Mouse (Mus musculus) ES-CJ7 (cell line): ENCODE data around the gene Gm12166.

Experiments used
- DNase-seq: peaks from one replicate; pipeline ENCODE4 v3.0.0; 2011; ENCODE audit warnings: low read depth, low spot score

Gene Gm12166

DNA sequence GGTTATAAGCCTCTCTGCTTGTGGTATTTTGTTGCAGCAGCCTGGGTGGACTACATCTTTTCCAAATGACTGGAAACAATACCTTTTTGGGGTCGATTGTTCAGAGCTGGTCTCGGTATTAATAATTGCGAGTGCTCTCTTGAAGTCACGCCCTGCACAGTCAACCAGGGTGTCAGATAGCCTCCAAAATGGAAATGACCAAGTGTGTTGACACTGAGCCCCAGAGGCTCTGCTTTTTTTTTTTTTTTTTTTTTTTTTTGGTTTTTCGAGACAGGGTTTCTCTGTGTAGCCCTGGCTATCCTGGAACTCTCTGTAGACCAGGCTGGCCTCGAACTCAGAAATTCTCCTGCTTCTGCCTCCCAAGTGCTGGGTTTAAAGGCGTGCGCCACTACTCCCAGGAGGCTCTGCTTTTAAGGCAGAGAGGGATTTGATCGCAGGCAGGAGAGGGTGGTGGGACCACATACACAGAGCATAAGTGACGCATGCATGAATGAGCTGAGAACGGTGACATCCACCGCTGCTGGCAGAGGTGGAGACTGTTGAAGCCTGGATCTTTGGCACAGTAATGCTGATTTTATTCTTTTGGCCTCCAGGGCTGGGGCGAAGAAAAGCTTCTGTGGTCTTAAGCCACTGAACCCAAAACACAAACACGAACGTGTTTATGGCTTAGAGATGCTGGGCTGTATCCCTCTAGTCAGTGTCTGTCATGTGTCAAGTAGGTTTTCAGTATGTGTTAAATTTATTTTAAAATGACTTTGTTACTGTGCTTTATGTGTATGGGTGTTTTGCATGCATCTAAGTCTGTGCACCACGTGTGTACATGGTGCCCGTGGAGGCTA lies 21.9 kb upstream of the Gm12166 start:
- DNase-seq = no peak

GRCm38 (mm10) chr11:46073061-46073849 lies 21.1 kb upstream of the Gm12166 start:
- DNase-seq = no peak

GRCm38 (mm10) chr11:46072466-46073060 lies 20.4 kb upstream of the Gm12166 start:
- DNase-seq = no peak

DNA sequence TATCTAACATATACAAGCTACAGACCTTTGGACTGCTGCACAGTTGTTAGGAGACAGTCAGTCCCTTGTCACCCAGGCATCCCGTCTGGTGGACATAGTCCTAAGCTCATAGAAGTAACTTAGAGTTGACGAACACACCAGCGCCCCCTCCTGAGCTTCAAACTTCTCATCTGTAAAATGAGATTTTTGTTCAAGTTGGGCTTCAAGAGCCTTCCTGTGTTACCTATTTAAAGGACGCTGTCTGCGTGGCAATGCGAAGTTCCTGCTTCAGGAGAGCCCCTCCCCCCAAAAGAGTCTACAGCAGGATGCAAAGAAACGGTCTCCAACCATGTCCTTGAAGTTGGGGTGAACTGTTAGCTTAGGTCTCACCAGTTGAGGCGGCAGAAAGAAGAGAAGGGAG lies 18.7 kb upstream of the Gm12166 start:
- peak; percentile 60 for DNase-seq

GRCm38 (mm10) chr11:46070161-46070560 lies 18.0 kb upstream of the Gm12166 start:
- DNase-seq = no peak

DNA sequence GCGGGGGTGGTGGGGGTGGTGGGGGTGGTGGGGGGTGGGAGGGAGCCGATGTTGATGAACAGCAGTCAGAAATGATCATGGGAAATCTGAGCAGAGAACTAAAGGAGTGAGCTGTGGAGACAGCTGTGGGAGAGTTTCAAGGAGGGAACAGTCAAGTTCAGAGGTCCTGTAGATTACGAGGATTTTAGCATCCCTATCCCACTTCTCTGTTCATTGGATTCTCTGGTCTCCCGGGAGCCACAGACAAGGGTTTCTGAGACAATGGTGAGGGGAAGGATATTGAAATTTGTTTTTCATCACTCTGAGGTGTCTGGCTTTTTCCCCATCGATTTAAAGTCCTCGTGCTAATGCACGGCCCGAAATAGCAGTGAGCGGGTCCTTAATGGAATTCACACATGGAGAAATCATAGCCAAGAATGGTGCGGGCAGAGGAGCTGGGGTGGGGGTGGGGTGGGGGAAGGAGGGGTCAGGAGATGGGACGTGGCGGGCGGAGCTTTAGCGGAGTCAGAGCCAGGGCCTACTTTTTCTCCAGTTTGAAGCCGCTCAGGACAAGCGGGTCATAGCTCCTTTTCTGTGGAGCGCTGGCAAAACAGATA lies 17.4 kb upstream of the Gm12166 start:
- DNase-seq = peak; percentile 52

- DNase-seq = peak; percentile 94
Observed at GRCm38 (mm10) chr11:46068756-46069407, 16.8 kb upstream of the Gm12166 start.

DNA sequence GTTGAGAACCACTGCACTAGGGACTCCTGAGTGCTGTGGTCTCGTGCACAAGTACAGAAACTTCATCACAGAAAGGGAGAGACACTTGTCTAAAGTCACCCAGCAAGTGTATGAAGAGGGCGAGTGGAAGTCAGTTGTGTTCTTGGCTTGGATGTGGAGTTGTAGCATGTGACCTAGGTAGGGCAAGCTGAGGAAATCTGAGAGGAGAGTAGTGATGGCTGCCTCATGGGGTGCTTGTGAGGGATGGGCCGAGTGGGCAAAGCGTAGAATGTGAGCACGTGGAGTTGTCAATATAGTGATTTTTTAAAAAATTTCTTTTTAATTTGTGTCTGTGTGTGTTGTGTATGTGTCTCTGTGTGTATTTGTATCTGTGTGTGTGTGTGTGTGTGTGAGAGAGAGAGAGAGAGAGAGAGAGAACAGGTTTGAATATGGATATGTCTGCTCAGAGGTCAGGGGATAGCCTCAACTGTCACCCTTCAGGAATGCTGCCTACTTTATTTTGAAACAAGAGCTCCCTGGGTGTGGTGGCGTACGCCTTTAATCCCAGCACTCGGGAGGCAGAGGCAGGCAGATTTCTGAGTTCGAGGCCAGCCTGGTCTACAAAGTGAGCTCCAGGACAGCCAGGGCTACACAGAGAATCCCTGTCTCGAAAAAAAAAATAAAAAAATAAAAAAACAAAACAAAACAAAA lies 15.4 kb upstream of the Gm12166 start:
- DNase-seq = peak; percentile 65

- peak; percentile 47 for DNase-seq
Observed at GRCm38 (mm10) chr11:46065201-46066011, 13.3 kb upstream of the Gm12166 start.

- DNase-seq = no peak
Observed at GRCm38 (mm10) chr11:46064767-46065166, 12.6 kb upstream of the Gm12166 start.

DNA sequence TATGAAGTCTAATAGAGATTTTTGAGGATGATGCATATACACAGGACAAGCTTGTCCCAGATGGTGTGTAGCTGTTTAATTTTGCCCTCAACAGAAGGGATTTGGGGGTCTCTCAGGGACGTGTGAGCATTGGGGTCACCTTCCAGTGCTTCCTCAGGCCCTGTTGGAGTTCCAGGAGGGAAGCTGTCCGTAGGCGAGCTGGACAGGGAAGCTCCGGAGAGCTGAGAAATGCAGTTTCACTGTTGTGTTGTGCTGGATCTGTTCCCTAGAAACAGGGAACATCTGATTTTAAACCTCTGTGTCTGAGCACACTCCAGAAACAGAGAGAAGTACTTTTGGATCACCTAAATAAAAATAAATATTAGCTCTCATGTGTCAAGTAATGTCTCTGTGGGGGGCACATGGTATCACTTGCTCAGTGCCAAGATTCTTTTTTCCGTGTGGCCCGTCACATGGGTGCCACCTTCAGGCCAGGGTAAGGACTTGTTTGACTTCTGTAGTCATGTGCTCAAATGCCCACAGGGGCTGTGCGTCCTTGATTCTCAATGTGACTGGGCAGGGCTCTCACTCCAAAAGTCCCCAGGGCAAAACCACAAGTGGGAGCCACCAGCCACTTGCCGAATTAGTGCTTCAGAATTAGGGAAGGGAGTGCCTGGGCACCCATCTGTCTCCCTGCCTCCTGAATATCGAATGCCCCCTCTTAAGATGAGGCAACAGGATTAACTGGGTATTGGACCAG lies 11.0 kb upstream of the Gm12166 start:
- peak; percentile 88 for DNase-seq

GRCm38 (mm10) chr11:46062569-46062968 lies 10.4 kb upstream of the Gm12166 start:
- DNase-seq = no peak

DNA sequence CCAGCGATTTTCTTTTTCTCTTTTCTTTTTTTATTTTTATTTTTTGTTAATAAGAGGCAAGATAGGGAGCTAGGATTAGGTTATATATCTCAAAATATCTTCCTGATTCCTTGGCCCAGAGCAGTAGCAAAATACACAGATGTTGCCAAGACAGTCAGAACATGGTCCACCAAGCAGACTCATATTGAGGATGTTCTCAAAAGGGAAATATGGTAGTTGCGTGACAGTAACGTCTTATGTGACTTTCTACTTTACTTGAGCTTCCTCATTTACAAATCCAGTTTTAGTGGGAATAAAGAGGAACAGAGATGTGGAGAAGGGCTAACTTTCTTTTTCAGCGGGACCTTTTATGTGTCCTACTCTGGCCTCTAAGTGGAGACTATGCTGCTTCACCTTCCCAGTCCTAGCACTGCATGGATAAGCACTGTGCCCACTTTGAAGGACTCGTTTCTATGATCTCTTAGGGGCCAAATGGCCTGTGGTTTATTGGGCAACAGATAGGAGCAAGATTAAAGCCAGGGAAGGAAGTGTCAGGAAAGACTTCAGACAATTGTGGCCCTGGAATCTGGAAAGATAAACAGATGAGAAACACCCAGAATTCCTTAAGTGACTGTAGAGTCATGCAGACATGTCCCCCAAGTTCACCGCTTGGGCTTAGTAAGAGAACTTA lies 9.8 kb upstream of the Gm12166 start:
- no peak for DNase-seq

DNA sequence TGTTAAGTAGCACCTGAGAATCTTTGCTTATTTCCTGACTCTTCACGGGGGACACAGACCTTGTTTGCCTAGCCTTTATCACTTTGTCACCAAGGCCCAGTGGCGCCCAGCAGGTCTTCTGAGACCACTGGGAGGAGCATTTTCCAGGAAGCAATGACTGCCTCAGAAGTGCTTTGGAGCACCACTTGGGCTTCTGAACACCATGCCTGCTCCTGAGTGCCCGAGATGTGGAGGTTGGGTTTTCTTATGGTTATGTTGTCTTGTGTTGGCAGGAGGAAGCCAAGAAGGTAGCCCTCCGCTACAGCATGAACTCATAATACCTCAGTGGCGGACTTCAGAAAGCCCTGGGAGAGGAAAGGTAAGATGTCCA lies 8.5 kb upstream of the Gm12166 start:
- no peak for DNase-seq

DNA sequence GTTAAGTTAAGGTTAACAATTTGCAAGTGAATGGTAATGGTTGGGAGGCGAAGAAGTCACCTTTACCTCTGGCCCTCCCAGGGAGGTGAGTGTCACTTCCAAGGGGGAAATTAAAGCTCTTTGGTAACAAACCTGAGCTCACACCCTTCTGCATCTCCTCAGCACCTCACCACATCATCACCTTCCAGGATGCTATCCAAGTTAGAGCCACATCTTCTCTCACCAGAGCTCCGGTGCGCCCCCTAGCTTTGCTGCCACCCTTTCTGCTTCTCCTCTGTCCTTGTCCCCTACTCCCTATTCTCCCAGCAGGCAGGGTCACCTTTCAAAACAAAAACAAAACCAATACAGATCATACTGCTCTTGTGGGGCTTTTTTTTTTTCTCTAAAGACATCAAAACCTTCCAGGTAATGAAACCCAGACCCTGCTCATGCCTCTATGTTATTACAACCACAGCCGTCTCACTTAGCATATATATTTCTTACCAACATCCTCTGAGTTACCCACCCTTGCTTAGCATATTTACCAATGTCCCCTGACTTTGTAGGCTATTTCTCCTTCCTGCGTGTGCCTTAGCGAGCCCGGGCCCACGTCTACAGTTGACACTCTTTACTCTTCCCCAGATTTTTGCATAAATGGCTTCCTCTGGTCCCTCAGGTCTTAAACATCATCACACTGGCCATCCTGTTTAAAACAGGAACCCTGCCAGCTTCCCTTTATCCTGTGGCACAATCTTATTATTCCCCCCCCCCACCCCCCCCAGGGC lies 7.9 kb upstream of the Gm12166 start:
- peak; percentile 75 for DNase-seq

GRCm38 (mm10) chr11:46058916-46059315 lies 6.8 kb upstream of the Gm12166 start:
- DNase-seq = no peak

DNA sequence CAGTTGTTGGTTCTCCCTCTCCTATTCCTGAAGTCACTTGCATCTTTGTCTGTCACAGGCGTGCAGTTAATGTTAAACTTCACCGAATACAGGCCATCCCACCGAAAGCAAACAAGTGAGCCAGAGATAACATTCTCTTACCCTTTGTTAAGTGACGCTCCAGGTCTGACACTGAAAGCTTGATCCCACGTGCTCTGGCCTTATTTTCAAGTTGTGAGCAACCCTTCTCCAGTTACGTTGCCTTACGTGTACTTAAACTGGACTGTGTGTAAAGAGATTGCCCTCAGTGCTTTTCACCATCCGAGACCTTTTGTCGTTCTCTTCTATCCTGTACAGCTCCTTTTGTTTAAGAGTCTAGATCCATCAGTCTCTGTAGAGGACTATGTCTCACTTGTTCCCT lies 5.9 kb upstream of the Gm12166 start:
- no peak for DNase-seq

DNA sequence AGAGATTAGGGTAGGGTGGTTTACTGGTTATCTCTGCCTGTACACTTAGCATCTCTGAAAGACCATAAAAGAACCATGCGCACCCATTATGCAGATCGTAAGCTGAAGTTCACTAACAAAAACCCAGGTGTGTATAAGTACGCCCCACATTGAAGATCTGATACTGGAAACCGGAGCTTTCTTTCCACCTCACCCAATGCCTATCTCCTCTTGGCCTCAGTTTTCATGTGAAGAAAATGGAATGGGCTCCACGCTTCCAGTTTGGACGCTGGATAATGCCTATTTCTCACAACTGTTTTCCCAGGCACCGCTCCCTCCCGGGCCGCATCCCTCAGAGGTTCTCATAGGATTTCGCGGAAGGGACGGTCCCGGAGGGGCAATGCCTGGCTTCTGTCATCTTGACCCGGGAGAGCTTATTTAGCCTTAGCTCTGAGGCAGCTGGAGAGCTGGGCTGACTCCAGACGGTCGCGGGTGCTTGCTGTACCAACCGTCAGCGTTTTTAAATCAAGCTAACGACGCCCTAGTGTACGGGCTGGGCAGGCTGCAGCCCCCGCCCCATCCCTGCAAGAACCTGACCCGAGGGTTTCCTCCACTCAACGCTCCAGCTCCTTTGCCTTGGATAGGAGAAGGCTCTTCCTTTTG lies 4.8 kb upstream of the Gm12166 start:
- peak; percentile 65 for DNase-seq
